Comparison of ENCODE assay signal across 8 mouse cellular contexts in the genomic region with DNA sequence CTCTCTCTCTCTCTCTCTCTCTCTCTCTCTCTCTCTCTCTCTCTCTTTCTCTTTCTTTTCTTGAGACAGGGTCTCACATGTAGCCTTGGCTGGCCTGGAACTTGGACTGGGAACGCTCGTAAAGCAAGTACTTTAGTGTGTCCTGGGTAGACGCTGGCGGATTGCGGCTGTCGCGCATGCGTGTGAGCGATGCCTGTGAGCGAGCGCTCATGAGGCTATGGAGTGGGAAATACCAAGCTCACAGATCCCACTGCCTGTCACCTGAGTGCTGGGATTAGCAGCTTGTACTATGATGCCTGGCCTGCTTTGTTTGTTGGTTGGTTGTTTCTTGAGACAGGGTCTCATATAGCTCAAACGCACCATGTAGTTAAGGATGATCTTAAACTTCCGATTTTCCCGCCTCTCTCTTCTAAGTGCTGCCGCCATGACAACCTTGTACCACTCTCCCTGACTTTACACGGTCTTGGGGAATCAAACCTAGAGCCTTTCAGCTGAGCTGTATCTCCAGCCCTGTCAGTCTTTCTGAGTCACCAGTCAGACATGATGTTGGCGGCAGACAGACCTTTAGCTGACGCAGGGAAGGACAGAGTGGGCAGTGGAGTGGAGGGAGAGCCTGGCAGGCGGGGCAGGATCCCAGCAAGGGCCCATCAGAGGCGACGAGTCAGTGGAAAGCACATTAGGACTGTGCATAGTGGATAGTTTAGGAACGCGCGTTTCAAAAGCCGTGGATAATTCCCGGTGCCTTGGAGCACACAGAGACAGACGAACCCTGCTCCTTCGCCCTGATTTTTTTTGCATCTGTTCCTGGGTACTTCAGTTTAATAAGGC. TPM values are rescaled to one million over a fixed set of nuclear protein-coding genes. Genes with fewer than 3 reads are reported as not detected.
DNase-seq lines count a peak whose midpoint lies in the region; ATAC-seq lines count a peak whose summit lies in the region.

No protein-coding gene starts in this region.

- peaks cover 49% of the 10 kb centered on the region for H3K4me1 ChIP-seq in heart, embryonic 13.5 days
- H3K4me1 ChIP-seq in embryonic facial prominence, embryonic 15.5 days: no peaks in the 10 kb centered on the region
- peaks cover 74% of the 10 kb centered on the region for H3K4me1 ChIP-seq in liver, embryonic 12.5 days

- no peak for ATAC-seq in heart, embryonic 13.5 days (ENCODE audit: extremely low read depth, insufficient number of reproducible peaks, low FRiP score, low TSS enrichment)
- ATAC-seq in embryonic facial prominence, embryonic 15.5 days (ENCODE audit: insufficient number of reproducible peaks, low FRiP score, low TSS enrichment, low read depth): no peak
- no peak for ATAC-seq in liver, embryonic 12.5 days

- DNase-seq in heart, postnatal 14 days: no peak
- DNase-seq in NIH3T3 (ENCODE audit: low read depth): peak; percentile 71
- DNase-seq in adipocyte (ENCODE audit: low spot score): no peak
- DNase-seq in layer of hippocampus, postnatal 25 days (ENCODE audit: extremely low spot score in 1 of 2, low spot score in 1 of 2): no peak
- no peak for DNase-seq in frontal cortex, postnatal 25 days (ENCODE audit: low spot score in 2 of 2)

- WGBS in heart, embryonic 13.5 days: 47% methylated on average over 28 of the region's 28 CpGs
- 48% methylated on average over 28 of the region's 28 CpGs for WGBS in embryonic facial prominence, embryonic 15.5 days
- 62% methylated on average over 28 of the region's 28 CpGs for WGBS in liver, embryonic 12.5 days (ENCODE audit: insufficient replicate concordance)

- peak overlapping the region; percentile 13 for H3K27ac ChIP-seq in heart, embryonic 13.5 days (replicated peaks)
- no peak overlapping the region for H3K27ac ChIP-seq in embryonic facial prominence, embryonic 15.5 days (replicated peaks)
- peak overlapping the region; percentile 100 for H3K27ac ChIP-seq in liver, embryonic 12.5 days

- peaks cover 4% of the 10 kb centered on the region; the same call in 1 of the 2 replicates for H3K27me3 ChIP-seq in heart, embryonic 13.5 days (replicated peaks)
- H3K27me3 ChIP-seq in embryonic facial prominence, embryonic 15.5 days: no peaks in the 10 kb centered on the region
- peaks cover 17% of the 10 kb centered on the region; the same call in 1 of the 2 replicates for H3K27me3 ChIP-seq in liver, embryonic 12.5 days (replicated peaks)

- intact Hi-C loops in heart, postnatal 14 days (cut with DNase I): no loop called here

- H3K36me3 ChIP-seq in heart, embryonic 13.5 days: no peaks in the 10 kb centered on the region
- H3K36me3 ChIP-seq in embryonic facial prominence, embryonic 15.5 days: no peaks in the 10 kb centered on the region
- H3K36me3 ChIP-seq in liver, embryonic 12.5 days: no peaks in the 10 kb centered on the region

- 0 out of 2 replicates have a peak overlapping the region, but pooled peaks have one; percentile 30 for H3K9ac ChIP-seq in heart, embryonic 13.5 days
- H3K9ac ChIP-seq in embryonic facial prominence, embryonic 15.5 days: no peak overlapping the region
- peak overlapping the region; percentile 47 for H3K9ac ChIP-seq in liver, embryonic 12.5 days

- no peaks in the 10 kb centered on the region; the same call in 1 of the 2 replicates for H3K9me3 ChIP-seq in heart, embryonic 13.5 days
- no peaks in the 10 kb centered on the region for H3K9me3 ChIP-seq in embryonic facial prominence, embryonic 15.5 days (replicated peaks)
- no peaks in the 10 kb centered on the region for H3K9me3 ChIP-seq in liver, embryonic 12.5 days (replicated peaks)

- H3K4me3 ChIP-seq in heart, embryonic 13.5 days: peak overlapping the region; percentile 30
- H3K4me3 ChIP-seq in embryonic facial prominence, embryonic 15.5 days (replicated peaks): peak overlapping the region; percentile 16
- peak overlapping the region; percentile 26 for H3K4me3 ChIP-seq in liver, embryonic 12.5 days

- H3K4me2 ChIP-seq in heart, embryonic 13.5 days: peak overlapping the region; percentile 61
- peak overlapping the region; percentile 34 for H3K4me2 ChIP-seq in embryonic facial prominence, embryonic 15.5 days (replicated peaks)
- peak overlapping the region; percentile 51 for H3K4me2 ChIP-seq in liver, embryonic 12.5 days

RNA-seq across cellular contexts. Expression of a gene that starts 50.4 kb away (rescaled TPM):
- polyA plus RNA-seq in heart, embryonic 13.5 days (2015; fragmentation: Nextera tagmentation; extraction: Ambion mirVana): 9.5 and 10.4 TPM in 2 replicates
- 10 to 100 TPM; 88.5 to 88.9 TPM for total RNA-seq in heart, postnatal 14 days (2021)
- 13.5 and 13.9 TPM in 2 replicates for polyA plus RNA-seq in embryonic facial prominence, embryonic 15.5 days (2015; fragmentation: Nextera tagmentation; extraction: Ambion mirVana)
- 26.8 and 28.9 TPM in 2 replicates for polyA plus RNA-seq in liver, embryonic 12.5 days (2016; fragmentation: Nextera tagmentation; extraction: Ambion mirVana)
- total RNA-seq in layer of hippocampus, postnatal 25 days (2021): 10 to 100 TPM; 50.2 to 66.2 TPM

RNA-seq across cellular contexts. Expression of a gene that starts 51.1 kb away (rescaled TPM):
- polyA plus RNA-seq in heart, embryonic 13.5 days (2015; fragmentation: Nextera tagmentation; extraction: Ambion mirVana): 2.4 TPM in 2 replicates
- total RNA-seq in heart, postnatal 14 days (2021): 1 to 10 TPM; 2.0 to 3.1 TPM
- polyA plus RNA-seq in embryonic facial prominence, embryonic 15.5 days (2015; fragmentation: Nextera tagmentation; extraction: Ambion mirVana): 2.5 and 2.6 TPM in 2 replicates
- polyA plus RNA-seq in liver, embryonic 12.5 days (2016; fragmentation: Nextera tagmentation; extraction: Ambion mirVana): 11.3 and 12.9 TPM in 2 replicates
- 1 to 10 TPM; 2.9 to 3.4 TPM for total RNA-seq in layer of hippocampus, postnatal 25 days (2021)
